Mouse (Mus musculus) ES-Bruce4 (cell line): ENCODE results near the gene Katna1. TPM values are rescaled to one million over a fixed set of nuclear protein-coding genes. Genes with fewer than 3 reads are reported as not detected.

Experiments used
- H3K27ac ChIP-seq: 2 replicates; pipeline ENCODE4 v1.5.1; 2012; ENCODE audit warnings: low read length, inconsistent platforms; ENCODE audit not compliant: insufficient read depth
- H3K27me3 ChIP-seq: 2 replicates; pipeline ENCODE4 v1.6.1; 2012; ENCODE audit warnings: mild to moderate bottlenecking, low read length, inconsistent platforms; ENCODE audit not compliant: control insufficient read depth, poor library complexity, insufficient read depth, severe bottlenecking
- H3K36me3 ChIP-seq: 2 replicates; pipeline ENCODE4 v1.6.1; 2012; ENCODE audit warnings: inconsistent platforms, mild to moderate bottlenecking, low read length, moderate library complexity; ENCODE audit not compliant: control insufficient read depth, poor library complexity, insufficient read depth, severe bottlenecking
- H3K4me1 ChIP-seq: one replicate; pipeline ENCODE4 v1.8.1; 2011; ENCODE audit warnings: low read length; ENCODE audit not compliant: control insufficient read depth, insufficient read depth
- H3K4me3 ChIP-seq: 2 replicates; pipeline ENCODE4 v1.5.1; 2011; ENCODE audit warnings: low read depth, mild to moderate bottlenecking, low read length
- H3K9ac ChIP-seq: 2 replicates; pipeline ENCODE4 v1.6.1; 2012; ENCODE audit warnings: low read depth, mild to moderate bottlenecking, inconsistent platforms; ENCODE audit not compliant: poor library complexity, severe bottlenecking
- H3K9me3 ChIP-seq: replicated peaks from 2 replicates; pipeline ENCODE4 v1.6.1; 2012; ENCODE audit warnings: mild to moderate bottlenecking, low read length, inconsistent platforms; ENCODE audit not compliant: control insufficient read depth, poor library complexity, insufficient read depth, severe bottlenecking
- CTCF ChIP-seq: IDR thresholded peaks from one replicate; pipeline ENCODE4 v1.8.1; 2011; ENCODE audit warnings: low read depth, low read length
- EP300 ChIP-seq: IDR thresholded peaks from 2 replicates; pipeline ENCODE4 v1.6.1; 2011; ENCODE audit warnings: low read depth, low read length; ENCODE audit not compliant: insufficient read depth
- POLR2A ChIP-seq: IDR thresholded peaks from one replicate; pipeline ENCODE4 v1.8.1; 2011; ENCODE audit warnings: low read length; ENCODE audit not compliant: insufficient read depth
- polyA plus RNA-seq: library from polyadenylated mRNA; stranded (reverse); fragments of >200 nt; gene quantifications from 2 replicates; pipeline ENCODE4 v1.2.4, GENCODE M21; 2011; ENCODE audit warnings: low read depth; ENCODE audit not compliant: missing spikeins, insufficient read depth, insufficient read length

Gene Katna1
- polyA plus RNA-seq, 1 experiment: 59.1 TPM

- Histone ChIP-seq H3K4me3 (no peak overlapping the region), H3K27ac (no peak overlapping the region), H3K27me3 (no peaks in the 10 kb centered on the region), H3K36me3 (peaks cover 5% of the 10 kb centered on the region; the same call in 1 of the 2 replicates), H3K9me3 (no peaks in the 10 kb centered on the region), H3K9ac (no peak overlapping the region), H3K4me1 (no peaks in the 10 kb centered on the region)
- TF ChIP-seq POLR2A (no peak), CTCF (no peak), EP300 (no peak)
Measured at GRCm38 (mm10) chr10:7772346-7772745, 46.5 kb downstream of the Katna1 start.

- Histone ChIP-seq H3K9me3 (no peaks in the 10 kb centered on the region), H3K36me3 (peaks cover 5% of the 10 kb centered on the region; the same call in 1 of the 2 replicates), H3K9ac (no peak overlapping the region), H3K27ac (no peak overlapping the region), H3K4me1 (no peaks in the 10 kb centered on the region), H3K27me3 (no peaks in the 10 kb centered on the region), H3K4me3 (no peak overlapping the region)
- TF ChIP-seq POLR2A (no peak), EP300 (no peak), CTCF (no peak)
Measured at GRCm38 (mm10) chr10:7772769-7773168, 47.0 kb downstream of the Katna1 start.

- Histone ChIP-seq H3K4me3 (no peak overlapping the region), H3K27ac (no peak overlapping the region), H3K4me1 (no peaks in the 10 kb centered on the region), H3K9ac (no peak overlapping the region), H3K27me3 (no peaks in the 10 kb centered on the region), H3K36me3 (peaks cover 5% of the 10 kb centered on the region; the same call in 1 of the 2 replicates), H3K9me3 (no peaks in the 10 kb centered on the region)
- no peak for TF ChIP-seq POLR2A
- TF ChIP-seq CTCF: no peak
- no peak for TF ChIP-seq EP300
Measured at GRCm38 (mm10) chr10:7775421-7775820, 49.6 kb downstream of the Katna1 start.

DNA sequence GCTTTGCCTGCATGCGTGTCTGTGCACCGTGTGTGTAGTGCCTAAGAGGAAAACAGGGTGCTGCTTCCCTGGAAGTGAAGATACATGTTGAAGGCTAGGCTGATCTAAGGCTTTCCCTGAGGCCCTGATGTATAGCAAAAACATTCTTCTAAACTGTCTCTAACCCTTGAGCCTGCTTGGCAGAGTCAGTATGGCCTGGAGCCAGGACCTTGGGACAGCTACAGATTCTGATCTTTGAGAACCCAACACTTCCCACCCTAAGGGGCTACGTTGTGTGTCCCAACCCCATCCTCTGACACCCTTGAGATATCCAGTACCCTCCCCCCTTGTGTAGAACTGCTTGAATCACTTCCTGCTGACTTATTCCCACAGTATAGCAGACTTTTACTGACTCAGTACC lies 52.6 kb downstream of the Katna1 start:
- no peak for TF ChIP-seq EP300
- no peak for TF ChIP-seq CTCF
- no peak for TF ChIP-seq POLR2A

GRCm38 (mm10) chr10:7779751-7780237 lies 54.0 kb downstream of the Katna1 start:
- 0 out of 2 replicates have a peak, but pooled peaks cover 3% of the 10 kb centered on the region for H3K36me3 ChIP-seq
- H3K27me3 ChIP-seq: no peaks in the 10 kb centered on the region
- H3K9ac ChIP-seq: peak overlapping the region; percentile 93
- H3K27ac ChIP-seq: no peak overlapping the region
- H3K4me3 ChIP-seq: peak overlapping the region; percentile 82
- no peak for TF ChIP-seq CTCF
- TF ChIP-seq POLR2A: no peak
- no peak for TF ChIP-seq EP300
- H3K9me3 ChIP-seq: no peaks in the 10 kb centered on the region
- H3K4me1 ChIP-seq: no peaks in the 10 kb centered on the region

More for the DNA sequence above, 52.6 kb downstream of the Katna1 start:
- no peaks in the 10 kb centered on the region for H3K4me1 ChIP-seq
- H3K36me3 ChIP-seq: 0 out of 2 replicates have a peak, but pooled peaks cover 3% of the 10 kb centered on the region
- no peak overlapping the region for H3K27ac ChIP-seq
- no peaks in the 10 kb centered on the region for H3K9me3 ChIP-seq
- no peak overlapping the region for H3K9ac ChIP-seq
- no peak overlapping the region for H3K4me3 ChIP-seq
- H3K27me3 ChIP-seq: no peaks in the 10 kb centered on the region

DNA sequence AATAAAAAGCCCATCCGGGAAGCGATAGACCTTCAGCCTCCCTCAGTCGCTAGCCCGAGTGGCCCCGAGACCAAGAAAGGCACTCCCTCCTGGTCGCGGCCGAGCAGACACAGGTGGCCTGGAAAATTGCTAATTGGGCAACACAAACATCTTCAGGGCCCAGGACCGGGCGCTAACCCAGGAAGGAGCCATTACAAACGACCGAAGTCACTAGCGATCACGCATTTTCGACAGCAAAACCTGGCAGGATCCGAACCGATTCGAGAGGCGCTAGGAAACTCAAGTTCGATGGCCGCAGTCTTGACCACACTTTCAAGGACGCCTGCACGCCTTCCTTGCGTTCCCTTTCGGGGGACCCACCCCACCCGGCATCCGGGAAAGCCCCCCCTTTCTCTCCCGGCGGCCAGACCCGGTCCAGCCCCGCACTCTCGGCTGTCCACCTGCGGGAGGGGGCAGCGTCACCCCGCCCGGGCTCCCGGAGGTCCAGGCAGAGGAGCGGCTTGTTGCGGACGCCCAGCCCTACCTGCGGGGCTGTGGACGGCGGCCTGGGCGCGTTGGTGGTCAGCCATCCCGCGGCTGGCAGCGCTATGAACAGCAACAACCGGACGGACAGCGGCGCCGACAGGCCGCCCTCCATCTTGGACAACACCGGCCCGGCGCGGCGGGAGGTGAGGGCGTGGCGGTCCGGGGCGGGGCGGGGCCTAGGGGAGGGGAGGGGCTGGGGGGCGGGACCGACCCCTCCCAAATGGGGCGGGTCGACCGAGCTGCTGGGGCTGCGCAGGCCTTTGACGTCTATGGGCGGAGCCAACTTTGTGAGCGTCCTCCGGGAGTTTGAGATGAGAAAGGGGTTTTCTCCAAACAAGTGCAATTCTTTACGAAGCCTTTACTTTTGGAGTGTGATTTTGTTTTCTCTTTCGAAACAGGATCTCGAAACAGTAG lies 54.7 kb downstream of the Katna1 start:
- Histone ChIP-seq H3K27ac (no peak overlapping the region), H3K4me1 (no peaks in the 10 kb centered on the region), H3K9ac (peak overlapping the region; percentile 93), H3K36me3 (0 out of 2 replicates have a peak, but pooled peaks cover 1% of the 10 kb centered on the region), H3K9me3 (no peaks in the 10 kb centered on the region), H3K27me3 (no peaks in the 10 kb centered on the region), H3K4me3 (peak overlapping the region; percentile 82)
- TF ChIP-seq POLR2A (peak; percentile 26), EP300 (no peak), CTCF (no peak)
